Mouse (Mus musculus) testis, adult 2 months (tissue): Measurements from ENCODE around the gene Btbd9. TPM values are rescaled to one million over a fixed set of nuclear protein-coding genes. Genes with fewer than 3 reads are reported as not detected.

ENCODE experiments used
- H3K27ac ChIP-seq: fragments of 200-500 bp; 2 replicates; pipeline ENCODE4 v1.5.1; 2012; ENCODE audit warnings: low read depth, low read length; ENCODE audit not compliant: control insufficient read depth, insufficient read depth
- H3K27me3 ChIP-seq: fragments of 200-500 bp; 2 replicates; pipeline ENCODE4 v1.6.1; 2012; ENCODE audit warnings: mild to moderate bottlenecking, low read length, moderate library complexity; ENCODE audit not compliant: control insufficient read depth, insufficient read depth
- H3K36me3 ChIP-seq: fragments of 200-500 bp; 2 replicates; pipeline ENCODE4 v1.6.1; 2012; ENCODE audit warnings: mild to moderate bottlenecking, low read length; ENCODE audit not compliant: control insufficient read depth, insufficient read depth
- H3K4me1 ChIP-seq: fragments of 200-500 bp; 2 replicates; pipeline ENCODE4 v1.6.1; 2012; ENCODE audit warnings: low read length; ENCODE audit not compliant: control insufficient read depth, insufficient read depth
- H3K4me3 ChIP-seq: fragments of 200-500 bp; 2 replicates; pipeline ENCODE4 v1.5.1; 2012; ENCODE audit warnings: low read depth, mild to moderate bottlenecking, low read length, moderate library complexity, mixed read lengths; ENCODE audit not compliant: control insufficient read depth
- CTCF ChIP-seq: fragments of 200-500 bp; IDR thresholded peaks from 2 replicates; pipeline ENCODE4 v1.5.1; 2012; ENCODE audit warnings: low read depth, mild to moderate bottlenecking, inconsistent platforms, low read length, moderate library complexity; ENCODE audit not compliant: control insufficient read depth, insufficient read depth, insufficient replicate concordance
- POLR2A ChIP-seq: fragments of 200-500 bp; IDR thresholded peaks from 2 replicates; pipeline ENCODE4 v1.6.1; 2012; ENCODE audit warnings: low read depth, mild to moderate bottlenecking, inconsistent platforms, low read length, moderate library complexity; ENCODE audit not compliant: control insufficient read depth
- polyA plus RNA-seq: library from polyadenylated mRNA; depleted of rRNA; stranded (reverse); fragments of >200 nt; gene quantifications from 2 replicates; pipeline ENCODE4 v1.2.3, GENCODE M21; 2012

The Btbd9 gene
- polyA plus RNA-seq, 1 experiment, result 87.1 TPM

DNA sequence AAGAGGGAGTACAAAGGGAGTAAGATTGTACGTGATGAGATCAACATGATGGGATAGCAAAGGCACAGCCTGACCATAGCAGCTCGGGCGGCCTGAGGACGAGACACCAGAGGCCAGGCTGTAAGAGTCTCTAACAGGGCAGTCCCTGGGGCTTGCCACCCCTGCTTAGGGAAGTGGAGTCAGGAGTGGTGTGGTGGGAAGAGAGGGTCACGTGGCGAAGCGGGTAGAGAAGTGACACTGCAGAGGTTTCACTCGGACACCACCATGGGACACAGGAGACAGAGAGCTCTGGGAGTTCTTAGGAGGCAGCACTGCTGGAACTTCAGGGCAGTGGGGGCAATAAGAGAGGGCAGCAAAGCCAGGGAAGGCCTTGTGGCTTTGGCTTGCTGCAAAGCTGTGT, 278.9 kb downstream of the Btbd9 start:
- Histone ChIP-seq H3K4me3 (no peak overlapping the region), H3K36me3 (no peaks in the 10 kb centered on the region), H3K27ac (no peak overlapping the region), H3K27me3 (no peaks in the 10 kb centered on the region), H3K4me1 (no peaks in the 10 kb centered on the region)
- TF ChIP-seq CTCF, result no peak
- TF ChIP-seq POLR2A, result no peak

DNA sequence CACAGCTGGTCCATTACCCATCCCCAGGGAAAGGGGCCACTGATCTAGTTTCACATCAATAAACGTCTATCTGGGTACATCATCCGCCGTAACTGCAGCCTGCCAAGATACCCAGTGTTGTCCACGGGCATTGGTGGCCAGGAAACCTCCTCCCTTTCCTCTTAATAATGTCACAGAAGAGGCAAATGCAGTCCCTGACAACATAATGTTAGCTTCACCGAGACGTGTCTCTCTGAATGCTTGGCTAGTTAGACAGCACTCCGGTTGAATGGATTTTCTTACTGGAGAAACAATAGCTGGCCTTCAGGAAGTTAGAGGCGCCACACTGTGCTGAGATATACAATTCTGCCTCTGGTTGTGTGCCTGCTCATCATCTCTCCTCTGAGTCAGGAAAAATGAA, 280.2 kb downstream of the Btbd9 start:
- TF ChIP-seq POLR2A, result no peak
- TF ChIP-seq CTCF, result no peak
- Histone ChIP-seq H3K4me1 (no peaks in the 10 kb centered on the region), H3K27me3 (no peaks in the 10 kb centered on the region), H3K36me3 (no peaks in the 10 kb centered on the region), H3K27ac (no peak overlapping the region), H3K4me3 (no peak overlapping the region)

DNA sequence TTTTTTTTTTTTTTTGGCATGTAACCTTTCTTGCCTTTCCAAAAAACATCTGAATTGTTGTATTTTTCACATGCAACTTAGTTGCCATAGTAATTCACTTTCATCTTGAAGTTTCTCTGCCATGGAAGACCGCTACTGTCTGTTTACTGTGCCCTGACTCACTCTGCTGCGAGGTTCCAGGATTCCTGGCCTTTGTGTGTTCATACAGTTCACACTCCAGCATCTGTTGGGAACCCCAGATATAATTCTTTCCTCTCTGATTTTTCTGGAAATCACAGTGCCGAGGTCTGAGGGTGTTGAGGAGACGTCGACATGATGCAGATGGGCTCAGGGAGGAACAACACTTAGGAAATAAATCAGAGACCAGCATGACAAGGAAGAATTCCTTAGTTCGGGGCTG, 283.6 kb downstream of the Btbd9 start:
- H3K36me3 ChIP-seq, result no peaks in the 10 kb centered on the region
- H3K27ac ChIP-seq, result no peak overlapping the region
- TF ChIP-seq POLR2A (no peak), CTCF (no peak)
- H3K4me3 ChIP-seq, result no peak overlapping the region
- no peaks in the 10 kb centered on the region for H3K4me1 ChIP-seq
- H3K27me3 ChIP-seq, result no peaks in the 10 kb centered on the region

DNA sequence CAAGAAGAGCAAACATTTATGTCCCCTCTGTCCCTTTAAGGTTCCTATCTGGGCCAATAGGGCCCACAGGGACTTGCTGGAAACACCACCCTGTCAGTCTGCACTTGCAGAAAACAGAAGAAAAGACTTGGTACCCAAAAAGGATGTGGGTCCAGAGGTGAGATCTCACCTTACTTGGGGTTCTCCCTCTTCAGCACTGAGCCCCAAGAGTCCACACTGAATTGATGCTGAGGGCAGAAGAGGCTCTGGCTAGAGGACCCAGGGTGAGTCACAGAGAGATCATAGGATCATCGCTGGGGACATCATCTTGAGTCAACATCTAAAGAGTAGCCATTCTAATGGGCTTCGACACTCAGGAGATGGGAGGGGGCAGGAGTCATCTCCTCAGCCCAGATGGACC, 290.6 kb downstream of the Btbd9 start:
- TF ChIP-seq POLR2A, result no peak
- TF ChIP-seq CTCF, result no peak
- Histone ChIP-seq H3K36me3 (no peaks in the 10 kb centered on the region), H3K4me3 (no peak overlapping the region), H3K4me1 (no peaks in the 10 kb centered on the region; the same call in 1 of the 2 replicates), H3K27ac (no peak overlapping the region), H3K27me3 (no peaks in the 10 kb centered on the region)

DNA sequence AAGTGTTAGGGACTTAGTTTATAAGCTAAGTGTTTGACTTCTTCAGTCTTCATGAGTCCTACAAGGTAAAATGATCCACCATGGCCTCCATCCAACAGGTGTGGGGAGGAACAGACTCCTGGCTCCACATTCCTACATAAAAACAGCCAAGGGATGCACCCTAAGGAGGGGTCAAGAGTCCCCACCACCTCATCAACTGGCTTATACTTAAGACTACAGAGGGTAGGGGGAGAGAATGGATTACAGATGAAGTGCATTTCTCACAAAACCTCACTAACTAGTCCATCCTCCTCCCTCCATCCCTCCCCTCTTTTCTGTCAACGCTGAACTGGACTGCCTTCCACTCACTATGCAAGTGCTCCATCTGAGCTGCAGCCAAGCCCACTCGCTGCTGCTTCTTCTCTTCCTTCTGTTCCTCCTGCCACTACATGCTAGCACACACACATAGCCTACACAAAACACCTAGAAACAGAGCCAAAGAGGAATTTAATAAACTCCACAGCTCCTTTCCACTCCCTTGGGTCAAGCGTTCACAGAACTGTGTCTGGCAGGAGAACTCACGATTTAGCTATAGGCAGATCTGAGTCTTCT, 292.7 kb downstream of the Btbd9 start:
- Histone ChIP-seq H3K36me3 (no peaks in the 10 kb centered on the region), H3K27ac (no peak overlapping the region), H3K27me3 (no peaks in the 10 kb centered on the region), H3K4me1 (no peaks in the 10 kb centered on the region; the same call in 1 of the 2 replicates), H3K4me3 (no peak overlapping the region)
- TF ChIP-seq CTCF (no peak), POLR2A (no peak)

DNA sequence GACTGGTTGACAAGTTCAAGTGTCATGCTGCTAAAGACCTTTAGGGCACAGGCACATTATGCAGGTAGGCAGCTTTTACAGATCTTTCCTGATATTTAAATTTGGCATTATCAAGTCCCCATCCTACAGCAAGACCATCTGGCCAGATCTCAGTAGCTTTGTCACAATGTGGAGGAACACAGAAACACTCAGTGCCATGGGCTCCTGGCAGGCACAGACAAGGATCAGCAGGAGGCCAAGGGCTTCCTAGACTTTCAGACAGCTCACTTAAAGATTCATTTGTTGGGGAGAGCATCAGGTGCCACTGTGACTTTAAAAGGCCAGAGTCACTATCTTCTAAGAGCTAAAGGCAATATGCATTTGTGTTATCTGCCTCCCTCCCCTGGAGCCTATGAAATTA, 293.3 kb downstream of the Btbd9 start:
- no peak for TF ChIP-seq CTCF
- TF ChIP-seq POLR2A, result no peak
- H3K4me1 ChIP-seq, result no peaks in the 10 kb centered on the region; the same call in 1 of the 2 replicates
- no peaks in the 10 kb centered on the region for H3K27me3 ChIP-seq
- no peak overlapping the region for H3K27ac ChIP-seq
- H3K36me3 ChIP-seq, result no peaks in the 10 kb centered on the region
- no peak overlapping the region for H3K4me3 ChIP-seq

DNA sequence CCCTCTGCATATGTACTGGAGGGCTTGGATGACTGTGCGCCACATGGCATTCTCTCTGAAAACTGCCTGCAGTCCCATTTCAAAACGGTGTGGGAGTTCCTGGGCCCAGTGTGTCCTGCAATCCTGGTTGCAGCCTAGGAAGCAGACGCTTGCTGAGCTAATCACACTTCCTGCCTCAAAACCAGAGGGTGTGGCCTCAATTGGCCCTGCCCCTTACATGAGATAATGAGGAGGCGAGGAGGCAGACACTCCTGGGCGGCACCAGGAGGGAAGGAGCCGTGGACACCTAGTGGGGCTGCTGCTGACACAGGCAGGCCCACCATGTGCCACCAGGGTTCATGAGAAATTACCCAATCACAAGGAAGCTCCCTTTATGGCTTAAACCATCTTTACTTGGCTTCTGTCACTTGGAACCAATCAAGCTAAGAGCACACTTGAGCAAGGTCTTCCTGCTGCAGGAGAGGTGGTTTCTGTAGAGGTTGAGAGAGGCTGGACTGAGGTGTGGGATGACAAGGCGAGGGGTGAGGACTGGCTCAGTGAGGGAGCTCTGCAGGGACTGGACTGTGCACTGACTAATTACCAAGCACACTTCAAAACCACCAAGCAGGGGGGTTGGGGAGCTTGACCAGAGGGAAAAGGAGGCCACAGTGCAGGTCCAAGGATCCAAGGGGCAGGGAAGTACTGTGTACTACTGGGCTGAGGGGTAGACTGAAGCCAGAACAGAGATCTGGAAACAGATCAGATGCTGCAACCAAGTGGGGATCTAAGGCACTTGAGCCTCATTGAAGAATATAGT, 295.8 kb downstream of the Btbd9 start:
- Histone ChIP-seq H3K27me3 (no peaks in the 10 kb centered on the region), H3K27ac (no peak overlapping the region), H3K36me3 (no peaks in the 10 kb centered on the region), H3K4me1 (no peaks in the 10 kb centered on the region; the same call in 1 of the 2 replicates), H3K4me3 (no peak overlapping the region)
- TF ChIP-seq CTCF (no peak), POLR2A (no peak)

DNA sequence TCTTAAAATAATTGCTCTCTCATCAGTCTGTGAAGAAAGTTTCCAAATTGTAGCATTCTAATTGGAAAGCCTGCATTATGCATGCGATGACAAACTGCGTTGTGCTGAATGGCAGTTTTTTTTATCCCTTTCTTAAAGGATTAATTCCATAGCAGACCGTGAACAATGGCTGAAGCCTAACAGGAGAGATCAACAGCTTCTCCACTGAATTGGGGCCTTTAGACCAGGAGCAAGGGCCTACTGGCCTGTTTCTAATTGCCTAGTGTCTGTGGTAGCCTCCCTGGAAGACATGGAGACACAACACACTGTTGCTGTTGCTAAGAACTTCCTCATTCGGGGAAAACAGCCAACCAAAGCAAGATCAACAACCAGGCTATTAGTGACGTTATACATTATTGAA, 296.6 kb downstream of the Btbd9 start:
- no peaks in the 10 kb centered on the region; the same call in 1 of the 2 replicates for H3K4me1 ChIP-seq
- H3K36me3 ChIP-seq, result no peaks in the 10 kb centered on the region
- H3K4me3 ChIP-seq, result no peak overlapping the region
- H3K27me3 ChIP-seq, result no peaks in the 10 kb centered on the region
- no peak for TF ChIP-seq POLR2A
- TF ChIP-seq CTCF, result no peak
- no peak overlapping the region for H3K27ac ChIP-seq
